Mouse (Mus musculus) cerebellum, adult 2 months (tissue): Measurements from ENCODE around the gene Gm21976.

Experiments
- CTCF ChIP-seq: fragments of 200-500 bp; IDR thresholded peaks from 2 replicates; pipeline ENCODE4 v1.5.1; 2011; ENCODE audit warnings: low read depth, mild to moderate bottlenecking, control low read depth, low read length, moderate library complexity, borderline replicate concordance; ENCODE audit not compliant: insufficient read depth
- POLR2A ChIP-seq: fragments of 200-500 bp; IDR thresholded peaks from 2 replicates; pipeline ENCODE4 v1.6.1; 2011; ENCODE audit warnings: low read length, control low read depth, borderline replicate concordance; ENCODE audit not compliant: insufficient read depth

- TF ChIP-seq CTCF (no peak), POLR2A (no peak)
These were observed 38.0 kb upstream of the Gm21976 start for GRCm38 (mm10) chr13:98241531-98242282.
